Mouse (Mus musculus) megakaryocyte, embryonic 14.5 days (primary cell): ENCODE data around the gene 1700017B05Rik.

Source experiments
- FLI1 ChIP-seq: IDR thresholded peaks from 2 replicates; pipeline ENCODE4 v1.6.1; 2012; ENCODE audit warnings: low read length, inconsistent platforms, mixed read lengths
- GATA1 ChIP-seq: IDR thresholded peaks from 3 replicates; pipeline ENCODE4 v1.6.1; 2012; ENCODE audit warnings: mixed read lengths, low read length, inconsistent platforms, borderline replicate concordance

GRCm38 (mm10) chr9:57267421-57267820 lies 5.0 kb upstream of the 1700017B05Rik start:
- no peak for TF ChIP-seq GATA1
- no peak for TF ChIP-seq FLI1
